Mouse (Mus musculus) retina, embryonic 14.5 days (tissue): ENCODE measurements around the gene Ncoa7.
A peak's percentile ranks its signal among the peaks of the same experiment; 100 is the strongest.

ENCODE experiments used
- DNase-seq: peaks from one replicate; pipeline ENCODE4 v3.0.0-alpha.2; 2015; ENCODE audit warnings: low spot score

Gene Ncoa7

GRCm38 (mm10) chr10:30745238-30745974 is 57.7 kb downstream of the Ncoa7 start:
- DNase-seq: no peak

GRCm38 (mm10) chr10:30743275-30743674 is 59.9 kb downstream of the Ncoa7 start:
- DNase-seq: no peak

- DNase-seq: no peak
Observed at GRCm38 (mm10) chr10:30738403-30738802, 64.7 kb downstream of the Ncoa7 start.

- DNase-seq: no peak
Observed at GRCm38 (mm10) chr10:30737323-30737722, 65.8 kb downstream of the Ncoa7 start.

GRCm38 (mm10) chr10:30733148-30733785 is 69.9 kb downstream of the Ncoa7 start:
- peak; percentile 16 for DNase-seq

- no peak for DNase-seq
Observed at GRCm38 (mm10) chr10:30731321-30731914, 71.7 kb downstream of the Ncoa7 start.

GRCm38 (mm10) chr10:30730791-30731190 is 72.3 kb downstream of the Ncoa7 start:
- DNase-seq: no peak

GRCm38 (mm10) chr10:30729157-30730096 is 73.7 kb downstream of the Ncoa7 start:
- no peak for DNase-seq

- no peak for DNase-seq
Observed at GRCm38 (mm10) chr10:30723014-30723413, 80.1 kb downstream of the Ncoa7 start.

GRCm38 (mm10) chr10:30720556-30720955 is 82.6 kb downstream of the Ncoa7 start:
- DNase-seq: no peak

- no peak for DNase-seq
Observed at GRCm38 (mm10) chr10:30719947-30720346, 83.2 kb downstream of the Ncoa7 start.

GRCm38 (mm10) chr10:30718703-30719340 is 84.3 kb downstream of the Ncoa7 start:
- peak; percentile 81 for DNase-seq

- no peak for DNase-seq
Observed at GRCm38 (mm10) chr10:30716171-30716570, 87.0 kb downstream of the Ncoa7 start.

- DNase-seq: no peak
Observed at GRCm38 (mm10) chr10:30712540-30712939, 90.6 kb downstream of the Ncoa7 start.

- no peak for DNase-seq
Observed at GRCm38 (mm10) chr10:30709846-30710403, 93.2 kb downstream of the Ncoa7 start.

- DNase-seq: no peak
Observed at GRCm38 (mm10) chr10:30708039-30708438, 95.1 kb downstream of the Ncoa7 start.

- no peak for DNase-seq
Observed at GRCm38 (mm10) chr10:30702663-30703062, 100.5 kb downstream of the Ncoa7 start.

GRCm38 (mm10) chr10:30686862-30687261 is 116.3 kb downstream of the Ncoa7 start:
- DNase-seq: no peak

- no peak for DNase-seq
Observed at GRCm38 (mm10) chr10:30683449-30683848, 119.7 kb downstream of the Ncoa7 start.

GRCm38 (mm10) chr10:30679756-30680155 is 123.4 kb downstream of the Ncoa7 start:
- no peak for DNase-seq

GRCm38 (mm10) chr10:30678051-30678450 is 125.1 kb downstream of the Ncoa7 start:
- no peak for DNase-seq
